Mouse (Mus musculus): Measurements from ENCODE around the gene Gm1110.

- TF ChIP-seq TAL1 (IDR thresholded peaks at IDR 0.05; ENCODE audit: low read length) (no peak), GATA1 (IDR thresholded peaks at IDR 0.05; ENCODE audit: low read length) (no peak)
These were observed at the start of gene Gm1110 for GRCm38 (mm10) chr9:26922909-26923526.
